Mouse (Mus musculus): Measurements from ENCODE around the gene Cdt1. TPM values are rescaled to one million over a fixed set of nuclear protein-coding genes. Genes with fewer than 3 reads are reported as not detected.
A peak's percentile ranks its signal among the peaks of the same experiment; 100 is the strongest.

The Cdt1 gene
- polyA plus RNA-seq, 1 experiment from 2014 or later, result 70.9 TPM

GRCm38 (mm10) chr8:122611295-122612133 is 43.7 kb downstream of the Cdt1 start, which contains the start of the genes Galns and Trappc2l:
Gene Galns, minus strand, starts transcription at chr8:122611463.
Gene Trappc2l, plus strand, starts transcription at chr8:122611640.
- Histone ChIP-seq H3K4me1 (peaks cover 24% of the 10 kb centered on the region), H3K36me3 (0 out of 2 replicates have a peak, but pooled peaks cover 14% of the 10 kb centered on the region), H3K9me3 (replicated peaks) (no peaks in the 10 kb centered on the region), H3K27ac (replicated peaks) (peak within 1 kb of the TSS; percentile 89), H3K4me3 (peak within 1 kb of the TSS; percentile 80), H3K27me3 (ENCODE audit: low read depth, poor library complexity, severe bottlenecking) (no peaks in the 10 kb centered on the region)
- DNase-seq (ENCODE audit: low spot score), result peak; percentile 98
- WGBS, result under 1% methylated on average over 57 of the region's 57 CpGs

DNA sequence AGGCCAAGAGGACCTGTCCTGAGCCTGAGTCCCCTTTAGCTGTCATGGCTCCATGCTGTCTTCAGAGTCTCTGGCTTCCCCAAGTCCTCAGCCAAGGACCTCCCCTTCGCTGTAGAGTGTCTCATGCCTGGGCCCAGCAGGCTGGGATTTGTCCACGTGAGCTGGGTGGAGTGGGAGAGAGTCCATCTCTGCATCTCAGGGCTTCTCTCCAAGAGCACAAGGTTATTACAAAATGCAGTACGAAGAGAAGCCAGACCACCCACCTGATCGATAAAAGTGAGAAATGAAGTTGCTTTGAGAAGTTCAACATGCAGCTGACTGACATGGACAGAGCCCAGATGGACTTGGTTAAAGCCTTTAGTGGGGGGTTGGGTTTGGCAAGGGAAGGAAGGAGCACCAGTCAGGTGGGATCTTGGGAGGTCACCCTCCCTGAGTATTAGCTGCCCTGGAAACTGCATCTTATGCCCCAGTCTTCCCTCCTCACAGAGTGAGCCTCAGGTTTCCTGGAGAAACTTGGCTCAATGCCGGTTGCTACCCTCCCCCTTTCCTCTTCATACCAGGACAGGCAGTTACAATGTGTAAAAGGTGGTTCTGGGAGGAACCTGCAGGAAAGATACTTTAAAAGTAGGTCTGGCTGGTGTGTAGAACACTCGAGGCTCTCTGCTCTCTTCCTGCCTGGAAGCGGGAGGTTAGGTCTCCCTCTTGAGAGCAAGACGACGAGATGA is 48.5 kb downstream of the Cdt1 start:
- H3K27me3 ChIP-seq (ENCODE audit: low read depth, poor library complexity, severe bottlenecking), result no peaks in the 10 kb centered on the region
- peaks cover 34% of the 10 kb centered on the region for H3K4me1 ChIP-seq
- 73% methylated on average over 9 of the region's 9 CpGs for WGBS
- no peaks in the 10 kb centered on the region for H3K9me3 ChIP-seq (replicated peaks)
- no peak overlapping the region for H3K4me3 ChIP-seq
- no peak overlapping the region for H3K27ac ChIP-seq (replicated peaks)
- 0 out of 2 replicates have a peak, but pooled peaks cover 14% of the 10 kb centered on the region for H3K36me3 ChIP-seq
- DNase-seq (ENCODE audit: low spot score), result no peak

DNA sequence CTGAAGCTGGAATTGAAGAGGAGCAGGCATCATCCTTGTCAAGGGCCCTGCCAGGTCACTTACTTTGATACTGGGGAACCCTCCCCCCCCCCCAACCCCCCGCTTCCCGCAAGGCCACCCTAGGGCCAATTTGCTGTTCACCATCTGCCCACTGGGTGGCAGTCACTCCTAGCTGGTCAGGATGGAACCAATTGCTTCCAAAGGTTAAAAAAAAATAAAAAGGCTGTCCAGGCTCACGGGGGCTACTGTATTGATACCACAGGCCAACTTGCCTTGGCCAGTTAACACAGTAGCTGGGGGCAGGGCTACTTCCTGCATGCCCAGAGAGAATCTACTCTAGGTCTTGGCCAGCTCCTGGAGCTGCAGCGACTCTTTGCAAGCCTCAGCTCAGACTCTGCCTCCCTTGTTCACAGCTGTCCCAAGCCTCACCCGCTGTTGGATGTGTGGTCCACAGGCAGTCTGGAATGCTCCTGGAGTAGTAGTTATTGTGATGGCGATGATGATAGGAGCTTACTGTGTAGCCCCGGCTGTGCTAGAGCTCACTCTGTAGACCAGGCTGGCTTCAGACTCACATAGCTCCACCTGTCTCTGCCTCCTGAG is 50.2 kb downstream of the Cdt1 start:
- 37% methylated on average over 5 of the region's 7 CpGs for WGBS
- Histone ChIP-seq H3K27ac (replicated peaks) (peak overlapping the region; percentile 14; the same call in 1 of the 2 replicates), H3K4me1 (peaks cover 28% of the 10 kb centered on the region), H3K4me3 (no peak overlapping the region), H3K27me3 (ENCODE audit: low read depth, poor library complexity, severe bottlenecking) (no peaks in the 10 kb centered on the region), H3K36me3 (0 out of 2 replicates have a peak, but pooled peaks cover 14% of the 10 kb centered on the region), H3K9me3 (replicated peaks) (no peaks in the 10 kb centered on the region)
- DNase-seq (ENCODE audit: low spot score), result peak; percentile 66

DNA sequence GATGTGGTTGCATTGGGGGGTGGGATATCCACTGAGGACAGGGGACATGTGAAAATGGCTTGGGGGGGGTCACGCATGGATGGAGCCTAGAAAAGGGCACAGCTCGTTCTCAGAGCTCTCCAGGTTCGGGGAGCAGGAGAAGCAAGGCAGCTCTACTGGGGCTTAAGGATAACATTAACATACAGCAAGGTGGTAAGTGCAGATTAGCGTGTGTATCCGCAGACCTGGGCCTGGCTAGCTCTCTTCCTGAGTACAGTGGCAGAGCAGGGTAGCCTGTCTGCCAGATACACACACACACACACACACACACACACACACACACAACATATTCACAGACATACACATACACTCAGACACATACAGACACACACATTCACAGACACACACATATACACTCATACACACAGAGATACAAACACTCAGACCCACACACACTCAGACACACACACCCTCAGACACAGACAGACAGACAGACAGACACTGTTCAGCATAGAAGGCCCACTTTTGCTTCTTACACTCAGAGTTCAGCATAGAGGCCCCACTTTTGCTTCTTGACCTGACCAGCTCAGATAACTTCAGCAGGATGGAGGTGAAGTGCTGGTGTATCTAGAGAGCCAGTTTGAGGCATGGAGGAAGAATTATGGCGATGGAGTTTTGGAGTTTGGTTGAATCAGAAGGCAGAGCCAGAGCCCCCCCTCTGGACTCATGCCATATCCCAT is 51.0 kb downstream of the Cdt1 start:
- 72% methylated on average over 6 of the region's 6 CpGs for WGBS
- no peak for DNase-seq (ENCODE audit: low spot score)

GRCm38 (mm10) chr8:122620446-122620845 is 52.6 kb downstream of the Cdt1 start:
- H3K27ac ChIP-seq (replicated peaks), result no peak overlapping the region
- no peaks in the 10 kb centered on the region for H3K9me3 ChIP-seq (replicated peaks)
- no peaks in the 10 kb centered on the region for H3K27me3 ChIP-seq (ENCODE audit: low read depth, poor library complexity, severe bottlenecking)
- 43% methylated on average over 5 of the region's 5 CpGs for WGBS
- peaks cover 34% of the 10 kb centered on the region for H3K4me1 ChIP-seq
- 0 out of 2 replicates have a peak, but pooled peaks cover 1% of the 10 kb centered on the region for H3K36me3 ChIP-seq
- H3K4me3 ChIP-seq, result no peak overlapping the region
- no peak for DNase-seq (ENCODE audit: low spot score)

More for the DNA sequence above, 51.0 kb downstream of the Cdt1 start:
- Histone ChIP-seq H3K36me3 (0 out of 2 replicates have a peak, but pooled peaks cover 11% of the 10 kb centered on the region), H3K27me3 (ENCODE audit: low read depth, poor library complexity, severe bottlenecking) (no peaks in the 10 kb centered on the region), H3K9me3 (replicated peaks) (no peaks in the 10 kb centered on the region), H3K4me1 (peaks cover 34% of the 10 kb centered on the region), H3K27ac (replicated peaks) (no peak overlapping the region), H3K4me3 (no peak overlapping the region)

DNA sequence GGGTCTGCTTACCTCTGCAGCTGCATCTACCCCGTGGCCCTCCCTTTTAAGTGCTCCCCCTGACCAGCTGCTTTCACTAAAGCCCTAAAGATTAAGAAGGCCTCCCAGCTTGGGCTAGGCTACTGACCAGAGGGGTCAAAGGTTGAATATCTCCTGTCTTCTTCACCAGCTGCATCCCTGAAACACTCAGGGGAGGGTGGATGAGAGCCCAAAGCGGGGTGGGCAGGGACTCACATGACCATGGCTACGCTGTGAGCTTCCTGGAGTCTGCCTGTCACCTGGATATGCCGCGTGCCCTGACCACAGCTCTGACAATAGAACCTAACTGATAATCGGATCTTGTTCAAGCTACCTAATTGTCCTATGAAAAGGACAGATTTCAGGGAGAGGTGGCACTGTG is 54.9 kb downstream of the Cdt1 start, which contains the start of gene Pabpn1l:
Pabpn1l (minus strand) TSS at position 13 of the 400 bp plus-strand sequence.
- no peaks in the 10 kb centered on the region for H3K9me3 ChIP-seq (replicated peaks)
- H3K27me3 ChIP-seq (ENCODE audit: low read depth, poor library complexity, severe bottlenecking), result peaks cover 13% of the 10 kb centered on the region; the same call in 1 of the 2 replicates
- peaks cover 34% of the 10 kb centered on the region for H3K4me1 ChIP-seq
- H3K36me3 ChIP-seq, result no peaks in the 10 kb centered on the region
- peak within 1 kb of the TSS; percentile 28; the same call in 1 of the 2 replicates for H3K27ac ChIP-seq (replicated peaks)
- no peak within 1 kb of the TSS for H3K4me3 ChIP-seq
- DNase-seq (ENCODE audit: low spot score), result no peak
- WGBS, result 60% methylated on average over 6 of the region's 6 CpGs

Small RNAs within 50 kb of the gene (microRNA-seq; reads per million reads assigned to microRNA genes)
- not detected for gene Mir6396

Other genes with a start within 250 kb of the Cdt1 start
- not detected in 2 replicates for gene Trhr2, start 207.3 kb upstream of the Cdt1 start, polyA plus RNA-seq (2016; fragmentation: Nextera tagmentation; extraction: Ambion mirVana)
- 75.7 and 79.4 TPM in 2 replicates for gene Zc3h18, start 191.4 kb upstream of the Cdt1 start, polyA plus RNA-seq (2016; fragmentation: Nextera tagmentation; extraction: Ambion mirVana)
- gene Il17c, start 146.0 kb upstream of the Cdt1 start, polyA plus RNA-seq (2016; fragmentation: Nextera tagmentation; extraction: Ambion mirVana), result not detected in 2 replicates
- 75.8 and 80.9 TPM in 2 replicates for gene Cyba, start 135.1 kb upstream of the Cdt1 start, polyA plus RNA-seq (2016; fragmentation: Nextera tagmentation; extraction: Ambion mirVana)
- gene Mvd, start 124.6 kb upstream of the Cdt1 start, polyA plus RNA-seq (2016; fragmentation: Nextera tagmentation; extraction: Ambion mirVana), result 60.3 and 60.7 TPM in 2 replicates
- 0.07 TPM in 1 of 2 replicates, not detected in the other for gene Snai3, start 107.3 kb upstream of the Cdt1 start, polyA plus RNA-seq (2016; fragmentation: Nextera tagmentation; extraction: Ambion mirVana)
- 31.7 and 35.6 TPM in 2 replicates for gene Rnf166, start 92.0 kb upstream of the Cdt1 start, polyA plus RNA-seq (2016; fragmentation: Nextera tagmentation; extraction: Ambion mirVana)
- gene Ctu2, start 91.9 kb upstream of the Cdt1 start, polyA plus RNA-seq (2016; fragmentation: Nextera tagmentation; extraction: Ambion mirVana), result 71.5 and 72.6 TPM in 2 replicates
- 5.8 and 8.2 TPM in 2 replicates for gene Piezo1, start 16.7 kb upstream of the Cdt1 start, polyA plus RNA-seq (2016; fragmentation: Nextera tagmentation; extraction: Ambion mirVana)
- 241 and 278 TPM in 2 replicates for gene Aprt, start 8.9 kb downstream of the Cdt1 start, polyA plus RNA-seq (2016; fragmentation: Nextera tagmentation; extraction: Ambion mirVana)
- 6.6 and 7.7 TPM in 2 replicates for gene Galns, start 43.4 kb downstream of the Cdt1 start, polyA plus RNA-seq (2016; fragmentation: Nextera tagmentation; extraction: Ambion mirVana)
- 51.0 and 61.2 TPM in 2 replicates for gene Trappc2l, start 43.6 kb downstream of the Cdt1 start, polyA plus RNA-seq (2016; fragmentation: Nextera tagmentation; extraction: Ambion mirVana)
- gene Pabpn1l, start 54.7 kb downstream of the Cdt1 start, polyA plus RNA-seq (2016; fragmentation: Nextera tagmentation; extraction: Ambion mirVana), result not detected in 2 replicates
- 1.9 and 3.4 TPM in 2 replicates for gene Cbfa2t3, start 131.1 kb downstream of the Cdt1 start, polyA plus RNA-seq (2016; fragmentation: Nextera tagmentation; extraction: Ambion mirVana)
- gene Acsf3, start 207.5 kb downstream of the Cdt1 start, polyA plus RNA-seq (2016; fragmentation: Nextera tagmentation; extraction: Ambion mirVana), result 17.8 and 18.6 TPM in 2 replicates

Data from midbrain, embryonic 10.5 days (tissue).